Mouse (Mus musculus): Measurements from ENCODE around the gene Lrp11.
"Not testable (repeated sequence)": the region's sequence is repeated elsewhere in the genome, so short reads cannot be mapped to it uniquely, and the experiment has no call there.

Gene Lrp11

GRCm38 (mm10) chr10:7589592-7590233 is at the start of gene Lrp11:
Lrp11 (plus strand) TSS chr10:7589800.
- DNase-seq (ENCODE audit: low read depth, low spot score) = peak; percentile 93

- DNase-seq (ENCODE audit: low read depth, low spot score) = peak; percentile 49
Measured at GRCm38 (mm10) chr10:7578002-7578401, 11.6 kb upstream of the Lrp11 start.

- DNase-seq (ENCODE audit: low read depth, low spot score) = no peak
Measured at GRCm38 (mm10) chr10:7581401-7581800, 8.2 kb upstream of the Lrp11 start.

GRCm38 (mm10) chr10:7582157-7582890 is 7.3 kb upstream of the Lrp11 start:
- DNase-seq (ENCODE audit: low read depth, low spot score) = no peak

GRCm38 (mm10) chr10:7582891-7583557 is 6.6 kb upstream of the Lrp11 start:
- no peak for DNase-seq (ENCODE audit: low read depth, low spot score)

GRCm38 (mm10) chr10:7586771-7587170 is 2.8 kb upstream of the Lrp11 start:
- DNase-seq (ENCODE audit: low read depth, low spot score) = no peak

- DNase-seq (ENCODE audit: low read depth, low spot score) = no peak
Measured at GRCm38 (mm10) chr10:7590234-7590689, 662 bp downstream of the Lrp11 start.

- DNase-seq (ENCODE audit: low read depth, low spot score) = no peak
Measured at GRCm38 (mm10) chr10:7590792-7591191, 1.2 kb downstream of the Lrp11 start.

- no peak for DNase-seq (ENCODE audit: low read depth, low spot score)
Measured at GRCm38 (mm10) chr10:7594797-7595196, 5.2 kb downstream of the Lrp11 start.

- no peak for DNase-seq (ENCODE audit: low read depth, low spot score)
Measured at GRCm38 (mm10) chr10:7596251-7596650, 6.7 kb downstream of the Lrp11 start.

GRCm38 (mm10) chr10:7598177-7598576 is 8.6 kb downstream of the Lrp11 start:
- DNase-seq (ENCODE audit: low read depth, low spot score) = no peak

- peak; percentile 73 for DNase-seq (ENCODE audit: low read depth, low spot score)
Measured at GRCm38 (mm10) chr10:7600647-7601046, 11.0 kb downstream of the Lrp11 start.

GRCm38 (mm10) chr10:7605168-7605567 is 15.6 kb downstream of the Lrp11 start:
- no peak for DNase-seq (ENCODE audit: low read depth, low spot score)

GRCm38 (mm10) chr10:7606437-7606836 is 16.8 kb downstream of the Lrp11 start:
- no peak for DNase-seq (ENCODE audit: low read depth, low spot score)

GRCm38 (mm10) chr10:7608611-7609010 is 19.0 kb downstream of the Lrp11 start:
- no peak for DNase-seq (ENCODE audit: low read depth, low spot score)

- no peak for DNase-seq (ENCODE audit: low read depth, low spot score)
Measured at GRCm38 (mm10) chr10:7611647-7612046, 22.0 kb downstream of the Lrp11 start.

GRCm38 (mm10) chr10:7612210-7612609 is 22.6 kb downstream of the Lrp11 start:
- DNase-seq (ENCODE audit: low read depth, low spot score) = not testable (repeated sequence)

- DNase-seq (ENCODE audit: low read depth, low spot score) = no peak
Measured at GRCm38 (mm10) chr10:7614834-7615233, 25.2 kb downstream of the Lrp11 start.

- DNase-seq (ENCODE audit: low read depth, low spot score) = not testable (repeated sequence)
Measured at GRCm38 (mm10) chr10:7617146-7617545, 27.5 kb downstream of the Lrp11 start.

GRCm38 (mm10) chr10:7617556-7617955 is 28.0 kb downstream of the Lrp11 start:
- DNase-seq (ENCODE audit: low read depth, low spot score) = not testable (repeated sequence)

- no peak for DNase-seq (ENCODE audit: low read depth, low spot score)
Measured at GRCm38 (mm10) chr10:7619821-7620241, 30.2 kb downstream of the Lrp11 start.

- DNase-seq (ENCODE audit: low read depth, low spot score) = no peak
Measured at GRCm38 (mm10) chr10:7620723-7621122, 31.1 kb downstream of the Lrp11 start.

All from CD4-positive helper T cell, adult 2 months (primary cell).